Mouse (Mus musculus) thymus, postnatal 14 days (tissue): Measurements from ENCODE around the gene Insl5.

ENCODE experiments used
- DNase-seq: peaks from one replicate; pipeline ENCODE4 v3.0.0; 2021

Insl5 gene

DNA sequence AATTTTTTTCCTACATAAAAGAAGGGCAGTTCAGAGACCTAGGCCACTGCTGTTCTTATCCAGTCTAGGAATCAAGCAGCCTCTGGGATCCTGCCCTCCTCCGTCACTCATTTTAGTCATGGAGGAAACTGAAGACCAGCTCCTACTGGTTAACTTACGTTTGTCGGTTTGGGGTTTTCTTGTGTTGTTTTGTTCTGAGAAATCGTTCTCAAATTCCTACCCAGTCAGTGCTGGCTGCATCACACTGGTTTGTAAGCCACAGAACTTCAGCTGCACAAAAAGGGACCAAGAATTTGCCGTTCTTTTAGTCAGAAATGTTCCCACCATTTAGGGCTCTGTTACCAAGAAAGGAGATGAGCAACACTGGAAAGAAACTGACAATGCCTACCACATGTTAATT lies 37.3 kb downstream of the Insl5 start:
- peak; percentile 63 for DNase-seq

DNA sequence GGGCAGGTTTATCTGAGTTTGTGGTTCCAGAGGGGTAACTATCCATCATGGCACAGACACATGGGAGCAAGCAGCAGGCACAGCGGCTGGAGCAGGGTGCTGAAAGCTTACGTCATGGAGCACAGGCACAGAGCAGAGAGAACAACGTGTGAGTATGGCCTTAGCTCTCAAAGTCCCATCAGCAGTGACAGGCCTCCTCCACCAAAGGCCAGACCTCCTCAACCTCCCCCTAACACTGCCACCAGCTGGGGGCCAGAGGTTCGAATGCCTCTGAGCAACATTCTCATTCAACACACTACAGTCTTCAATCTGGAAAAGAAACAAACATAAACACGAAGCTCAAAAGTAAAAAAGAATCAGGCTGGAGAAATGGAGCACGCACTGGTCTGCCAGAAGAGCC lies 38.1 kb downstream of the Insl5 start:
- DNase-seq = peak; percentile 67

DNA sequence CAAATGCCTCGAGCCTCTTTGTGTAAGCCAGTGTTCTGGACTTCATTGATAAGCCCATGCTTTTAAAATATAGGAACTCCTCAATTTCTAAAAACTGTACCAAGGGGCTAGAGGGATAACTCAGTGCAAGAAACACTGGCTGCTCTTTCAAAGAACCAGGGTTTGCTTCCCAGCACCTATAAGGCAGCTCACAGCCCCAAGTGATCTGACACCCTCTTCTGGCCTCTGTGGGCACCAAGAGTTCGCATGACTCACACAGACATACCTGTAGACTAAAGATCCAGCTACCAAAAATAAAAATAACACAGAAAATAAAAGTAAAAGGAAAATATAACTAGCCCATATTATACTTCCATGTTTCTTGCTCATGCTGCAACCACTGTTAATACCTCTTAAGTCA lies 38.9 kb downstream of the Insl5 start:
- peak; percentile 65 for DNase-seq

DNA sequence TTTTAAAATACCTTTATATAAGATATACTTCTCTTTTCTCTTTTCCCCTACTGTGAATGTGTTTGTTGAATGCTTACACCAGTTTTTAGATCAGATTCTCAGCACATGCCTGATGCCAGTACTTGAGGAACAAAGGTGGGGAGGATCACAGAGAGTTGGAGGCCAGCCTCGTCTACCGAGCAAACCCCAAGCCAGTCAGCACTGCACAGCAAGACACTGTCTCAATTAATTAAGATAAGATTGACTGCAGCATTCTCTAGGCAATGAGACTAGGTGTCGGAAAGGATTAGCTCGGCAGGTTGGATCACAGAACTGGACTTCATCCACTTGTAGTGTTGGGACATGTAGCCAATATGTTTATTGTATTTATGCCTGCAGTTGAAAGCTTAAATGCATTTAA lies 39.3 kb downstream of the Insl5 start:
- peak; percentile 24 for DNase-seq

DNA sequence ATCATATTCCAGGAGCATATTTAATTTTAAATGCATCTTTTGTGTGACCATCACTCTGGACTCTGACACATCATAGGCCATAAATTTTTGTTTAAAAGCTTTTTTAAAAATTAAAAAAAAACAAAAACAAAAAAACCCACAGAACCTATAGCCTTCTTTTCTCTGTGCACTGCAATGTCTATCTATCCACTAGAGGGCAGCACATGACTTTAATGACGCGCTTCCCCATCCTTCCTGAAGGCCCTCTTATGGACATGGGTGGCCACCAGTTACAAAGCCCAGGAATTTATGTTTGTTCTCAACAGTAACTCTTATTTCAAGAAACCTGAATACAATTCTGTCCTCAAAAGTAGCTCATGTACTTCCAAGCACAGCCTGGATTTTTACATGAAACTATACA lies 39.7 kb downstream of the Insl5 start:
- DNase-seq = peak; percentile 78

DNA sequence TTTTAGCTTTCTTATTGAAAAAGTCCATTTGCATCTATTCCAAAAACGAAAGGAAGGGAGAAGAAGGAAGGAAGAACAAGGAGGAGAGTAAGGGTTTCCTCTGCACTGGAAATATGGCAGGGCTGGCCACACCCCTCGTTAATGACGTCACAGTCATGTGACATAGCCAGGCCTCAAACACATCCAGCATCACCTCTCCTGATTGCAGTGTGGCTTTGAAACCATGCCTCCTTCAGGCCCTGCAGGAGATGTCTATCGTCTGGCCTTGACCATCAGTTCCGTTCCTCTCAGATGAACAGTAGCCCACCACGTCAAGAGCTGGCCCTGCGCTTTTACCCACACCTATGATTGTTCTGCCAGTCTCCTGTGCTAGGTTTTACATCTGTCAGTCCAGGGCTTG lies 40.5 kb downstream of the Insl5 start:
- peak; percentile 31 for DNase-seq

DNA sequence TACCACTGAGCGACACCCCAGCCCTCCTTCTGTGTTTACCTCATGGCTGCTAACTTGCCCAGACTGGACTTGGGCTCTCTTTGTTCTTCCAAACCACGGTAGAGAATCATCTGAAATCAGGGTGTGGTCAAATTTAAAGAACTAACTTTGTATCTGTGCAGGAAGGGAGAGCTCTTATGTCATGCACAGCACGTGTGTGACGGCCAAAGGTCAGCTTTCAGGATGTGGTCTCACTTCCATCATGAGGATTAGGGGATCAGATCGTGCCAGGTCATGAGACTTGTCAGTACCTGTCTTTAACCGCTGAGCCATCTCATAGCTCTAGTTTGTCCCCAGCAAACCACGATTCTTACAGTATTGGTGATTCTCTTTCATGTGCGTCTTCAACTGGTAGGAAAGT lies 44.9 kb downstream of the Insl5 start:
- DNase-seq = no peak

DNA sequence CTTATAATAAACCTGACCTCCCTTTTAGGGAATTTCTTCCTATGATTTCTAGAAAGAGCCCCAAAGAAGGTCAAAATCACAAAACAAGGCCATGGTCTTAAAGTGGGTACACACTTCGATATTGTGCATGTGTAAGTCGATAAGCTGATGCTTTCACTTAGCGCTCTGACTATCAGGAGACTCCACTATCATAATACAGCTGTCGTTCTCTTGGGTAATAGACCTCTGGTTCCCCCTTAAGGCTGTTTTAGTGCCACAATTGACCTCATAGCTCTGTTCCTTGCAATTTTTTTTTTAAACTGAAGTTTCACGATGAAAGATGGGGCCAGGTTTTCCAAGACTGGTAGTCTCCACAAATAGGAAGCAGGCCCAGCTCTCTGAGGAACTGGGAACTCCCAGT lies 47.3 kb downstream of the Insl5 start:
- DNase-seq = no peak

DNA sequence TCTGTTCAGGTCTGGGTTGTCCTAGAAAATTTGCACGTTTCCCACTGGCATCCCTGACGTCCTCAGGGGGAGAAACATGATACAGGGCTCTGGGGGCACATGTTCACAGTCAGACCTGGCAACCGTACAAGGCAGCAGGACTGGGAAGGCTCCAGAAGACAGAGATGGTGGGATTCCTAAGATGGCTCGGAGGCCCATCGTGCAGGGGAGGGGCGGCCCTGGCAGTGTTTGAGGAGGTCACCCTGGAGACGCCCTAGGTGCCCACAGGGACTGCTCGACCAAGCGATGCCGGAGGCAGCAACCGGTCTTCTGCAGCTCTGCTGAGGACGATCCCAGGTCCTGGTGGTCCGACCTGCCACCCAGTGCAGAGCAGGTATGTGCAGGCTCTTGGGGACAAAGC lies 48.2 kb downstream of the Insl5 start, which contains the start of gene Tctex1d1:
TSS of gene Tctex1d1 (plus strand) at position 167 of the 400 bp plus-strand sequence.
- DNase-seq = no peak

DNA sequence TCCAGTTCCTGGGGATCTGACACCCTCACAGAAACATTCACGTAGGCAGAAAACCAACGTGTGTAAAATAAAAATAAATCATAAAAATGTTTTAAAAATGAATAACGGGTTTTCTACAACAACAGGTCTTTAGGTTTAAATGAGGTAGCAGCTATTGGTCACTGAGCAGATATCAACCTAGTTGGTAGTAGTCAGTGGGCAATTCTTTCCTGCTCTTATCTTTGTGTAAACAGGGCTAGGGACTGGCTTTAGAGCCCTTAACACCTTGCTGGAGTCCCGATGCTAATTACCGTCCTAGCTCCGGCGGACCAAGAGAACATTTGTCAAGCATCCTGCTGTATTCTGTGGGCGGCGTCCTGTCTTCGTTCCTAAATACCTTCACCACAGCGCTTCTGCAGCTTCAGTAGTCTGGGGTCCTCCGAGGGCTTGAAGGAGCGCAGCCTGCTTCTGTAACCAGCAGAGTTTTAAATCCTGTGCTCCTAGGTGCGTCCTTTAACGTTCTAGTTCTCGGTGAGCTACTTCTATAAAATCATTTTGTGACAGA lies 48.8 kb downstream of the Insl5 start:
- DNase-seq = no peak

DNA sequence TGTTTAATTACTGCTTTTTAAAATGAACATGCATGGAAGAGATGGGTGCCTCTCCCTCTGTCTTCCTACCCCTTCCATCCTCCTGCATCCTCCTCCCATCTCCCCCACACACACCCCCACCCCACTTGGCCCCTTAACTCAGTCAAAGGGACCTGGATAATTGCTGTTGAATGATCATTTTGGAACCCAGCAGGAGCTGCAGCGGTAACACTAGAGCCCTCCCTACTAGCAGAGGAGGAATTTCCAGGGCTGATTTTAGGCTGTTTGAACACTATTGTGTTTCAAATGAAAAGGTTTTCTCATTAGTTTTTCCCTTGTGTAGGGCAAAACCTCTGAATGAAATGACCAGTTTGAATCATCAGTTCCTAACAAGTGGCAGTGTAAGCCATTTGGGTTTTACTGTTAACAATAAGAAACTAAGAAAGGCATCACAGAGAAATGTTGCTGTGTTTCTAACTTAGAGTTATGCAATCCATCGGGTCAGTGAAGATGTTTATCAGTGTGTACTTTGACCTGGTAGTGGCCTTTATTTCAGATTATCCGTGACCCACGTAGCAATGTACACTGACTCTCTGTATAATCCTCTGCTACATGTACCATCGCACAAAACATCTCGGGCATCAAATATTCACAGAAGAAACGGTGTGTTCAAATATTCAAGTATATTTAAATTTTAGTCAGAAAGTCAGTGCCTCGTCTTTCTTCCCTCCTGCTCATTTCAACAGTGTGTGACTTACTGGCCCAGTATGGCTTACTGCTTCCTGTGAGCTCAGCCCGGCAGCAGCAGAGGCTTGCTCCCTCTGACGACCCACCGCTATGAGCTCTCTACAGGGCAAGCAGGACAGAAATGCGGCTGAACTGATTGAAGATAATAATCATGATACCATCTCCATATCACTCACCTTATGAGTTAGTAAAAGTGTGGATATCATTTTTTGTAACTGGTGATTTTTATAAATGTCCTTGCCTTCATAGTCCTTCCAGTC lies 50.1 kb downstream of the Insl5 start:
- DNase-seq = no peak

DNA sequence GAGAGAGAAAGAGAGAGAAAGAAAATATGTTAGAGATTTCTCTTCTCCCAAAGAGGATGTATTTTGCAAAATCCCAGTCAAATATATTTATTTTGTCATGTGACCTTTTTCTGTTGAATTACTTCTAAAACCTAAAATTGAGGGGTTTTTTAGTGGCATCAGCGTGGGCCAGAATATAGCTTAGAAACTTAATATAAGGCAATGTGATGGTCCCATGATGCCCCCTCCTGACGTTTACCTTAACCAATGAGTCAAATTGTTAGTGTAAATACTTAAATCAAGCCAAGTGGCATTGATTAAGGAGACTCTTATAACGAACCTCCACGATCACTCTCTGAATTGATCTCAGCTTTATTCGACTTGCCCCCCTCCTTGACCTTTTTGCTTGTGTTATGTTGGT lies 52.5 kb downstream of the Insl5 start:
- DNase-seq = no peak

DNA sequence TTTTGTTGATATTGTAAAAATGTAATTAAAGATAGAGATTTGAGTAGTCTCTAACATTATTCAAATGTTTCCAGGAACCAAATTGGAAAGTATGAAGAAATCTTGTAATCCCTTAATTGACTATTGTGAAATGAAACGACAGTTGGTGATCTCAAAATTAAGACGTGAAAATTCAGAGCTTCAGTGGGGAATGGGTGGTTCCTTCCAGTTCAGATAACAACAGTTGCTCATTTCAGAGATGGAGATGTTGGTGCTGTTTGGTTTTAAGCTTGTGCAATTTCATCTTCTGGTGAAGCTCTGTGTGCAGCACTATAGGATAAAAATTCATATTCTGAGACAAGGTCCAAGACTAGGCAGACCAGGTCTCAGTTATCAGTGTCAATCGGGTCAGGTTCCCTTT lies 54.6 kb downstream of the Insl5 start:
- no peak for DNase-seq

DNA sequence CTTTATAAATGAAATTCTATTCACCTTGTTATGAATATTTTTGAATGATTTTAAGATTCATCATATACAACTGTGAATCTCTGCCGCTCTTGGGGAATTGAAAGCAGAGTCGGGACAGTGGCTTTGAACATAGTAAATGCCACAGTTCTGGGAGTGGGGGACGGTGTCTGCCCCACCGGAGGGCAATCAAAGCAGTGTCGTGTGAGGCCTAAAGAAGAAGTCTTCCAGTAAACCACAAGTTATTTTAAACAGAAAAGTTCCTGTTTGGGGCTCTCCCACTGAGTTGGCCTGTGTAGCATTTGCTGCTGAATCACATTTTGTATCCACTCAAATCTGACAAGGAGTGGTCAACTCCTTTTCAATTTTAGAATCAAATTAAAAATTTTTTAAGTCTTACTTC lies 55.5 kb downstream of the Insl5 start:
- no peak for DNase-seq

DNA sequence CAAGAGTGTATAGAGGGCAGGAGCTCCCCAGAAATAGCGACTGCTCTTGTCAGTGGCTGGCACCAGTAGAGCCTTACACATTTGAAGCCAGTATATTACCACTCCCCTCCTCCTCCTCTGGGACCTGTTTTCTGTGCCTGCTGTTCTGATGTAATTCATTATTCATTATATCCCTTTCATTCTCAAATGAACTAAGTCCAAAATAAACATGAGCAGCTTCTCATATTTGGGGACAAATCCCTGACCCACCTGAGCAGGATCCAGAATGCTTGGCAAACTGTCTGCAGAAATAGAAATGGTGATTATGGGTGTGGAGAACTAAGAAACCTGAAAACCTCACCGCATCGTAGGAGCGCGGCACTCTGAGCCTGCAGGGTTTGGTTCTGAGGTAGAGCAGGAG lies 57.0 kb downstream of the Insl5 start:
- no peak for DNase-seq
